8 mouse cellular contexts compared by ENCODE assay signal in the genomic region with DNA sequence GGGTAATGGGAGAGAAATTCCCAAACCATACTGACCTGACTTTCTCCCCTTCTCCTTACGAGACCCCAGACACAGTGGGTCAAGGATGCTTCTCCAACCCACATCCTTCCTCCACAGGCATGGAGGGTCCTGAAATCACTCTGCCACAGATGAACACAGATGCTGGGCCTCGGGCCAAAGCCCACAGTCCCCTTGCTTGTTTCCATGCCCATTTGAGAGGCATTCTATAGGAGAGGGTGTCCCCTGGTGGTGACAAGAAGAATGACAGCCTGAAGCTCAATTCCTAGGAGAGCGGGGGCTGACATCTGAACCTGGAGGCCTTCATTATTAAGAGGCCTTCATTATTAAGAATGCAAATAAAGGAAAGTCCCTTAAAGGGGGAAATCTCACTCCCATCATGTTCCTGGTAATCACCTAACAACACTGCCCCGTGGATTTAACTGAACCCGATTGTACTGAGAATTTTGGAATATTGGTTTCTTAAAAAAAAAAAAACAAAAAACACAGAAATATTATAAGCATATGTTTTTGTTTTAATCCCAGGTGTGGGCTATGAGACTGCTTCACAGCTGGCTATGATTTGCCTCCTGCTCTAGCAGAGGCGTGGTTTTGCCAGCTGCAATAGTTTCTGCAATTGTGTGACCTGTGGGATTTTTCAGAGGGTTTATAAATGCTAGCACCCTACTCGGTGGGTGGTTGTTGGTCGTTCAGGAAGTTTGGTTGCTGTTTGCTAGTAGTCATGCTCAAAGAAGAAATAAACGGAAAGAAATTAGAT. TPM values are rescaled to one million over a fixed set of nuclear protein-coding genes. Genes with fewer than 3 reads are reported as not detected.
DNase-seq lines count a peak whose midpoint lies in the region; ATAC-seq and TF ChIP-seq lines count a peak whose summit lies in the region.

No protein-coding gene starts in this region.

- peak; percentile 43 for ATAC-seq in heart, embryonic 15.5 days (replicated peaks; ENCODE audit: insufficient number of reproducible peaks, insufficient read depth, low FRiP score, low read depth)
- peak; percentile 68 for ATAC-seq in lung, embryonic 14.5 days (ENCODE audit: insufficient read depth)
- peak; percentile 72 for ATAC-seq in neutrophil, adult 5-6 weeks (ENCODE audit: extremely low read depth, insufficient number of reproducible peaks, low FRiP score, poor library complexity, severe bottlenecking)

- H3K27ac ChIP-seq in bone marrow, adult 2 months (ENCODE audit: control insufficient read depth, insufficient read depth, low read depth, low read length, poor library complexity), result no peak overlapping the region
- H3K27ac ChIP-seq in embryonic fibroblast, embryonic 13.5 days (ENCODE audit: insufficient read depth, low read length), result no peak overlapping the region
- no peak overlapping the region for H3K27ac ChIP-seq in heart, embryonic 15.5 days
- no peak overlapping the region for H3K27ac ChIP-seq in lung, embryonic 14.5 days (ENCODE audit: low read depth)

- no peaks in the 10 kb centered on the region for H3K4me1 ChIP-seq in bone marrow, adult 2 months (ENCODE audit: control insufficient read depth, insufficient read depth, low read length)
- peaks cover 3% of the 10 kb centered on the region; the same call in 1 of the 2 replicates for H3K4me1 ChIP-seq in embryonic fibroblast, embryonic 13.5 days (ENCODE audit: control insufficient read depth, insufficient read depth, low read length)
- peaks cover 13% of the 10 kb centered on the region for H3K4me1 ChIP-seq in heart, embryonic 15.5 days (replicated peaks)
- H3K4me1 ChIP-seq in lung, embryonic 14.5 days (ENCODE audit: insufficient read depth), result no peaks in the 10 kb centered on the region; the same call in 1 of the 2 replicates

- no peaks in the 10 kb centered on the region for H3K36me3 ChIP-seq in heart, embryonic 15.5 days
- no peaks in the 10 kb centered on the region for H3K36me3 ChIP-seq in lung, embryonic 14.5 days (ENCODE audit: insufficient read depth)

- DNase-seq in ES-CJ7 (ENCODE audit: low read depth, low spot score), result peak; percentile 86
- DNase-seq in kidney, postnatal 14 days, result peak; percentile 80
- DNase-seq in lung, embryonic 14.5 days, result peak; percentile 93
- DNase-seq in thymus, postnatal 25 days, result peak; percentile 60

- H3K4me2 ChIP-seq in heart, embryonic 15.5 days, result no peak overlapping the region
- no peak overlapping the region for H3K4me2 ChIP-seq in lung, embryonic 14.5 days

- no peak overlapping the region for H3K4me3 ChIP-seq in bone marrow, adult 2 months (replicated peaks; ENCODE audit: control insufficient read depth, low read depth, low read length)
- H3K4me3 ChIP-seq in embryonic fibroblast, embryonic 13.5 days (ENCODE audit: insufficient read depth, low read length), result no peak overlapping the region
- H3K4me3 ChIP-seq in heart, embryonic 15.5 days, result no peak overlapping the region
- no peak overlapping the region for H3K4me3 ChIP-seq in lung, embryonic 14.5 days (ENCODE audit: low read depth, low read length)

- 37% methylated on average over 9 of the region's 9 CpGs for WGBS in bone marrow, adult 2 months
- 42% methylated on average over 9 of the region's 9 CpGs for WGBS in heart, embryonic 15.5 days
- 36% methylated on average over 9 of the region's 9 CpGs for WGBS in lung, embryonic 14.5 days

- peak; percentile 80 for TF ChIP-seq CTCF in bone marrow, adult 2 months (IDR thresholded peaks at IDR 0.05; ENCODE audit: control insufficient read depth, insufficient read depth, low read length)
- TF ChIP-seq CTCF in embryonic fibroblast, embryonic 13.5 days (IDR thresholded peaks at IDR 0.05; ENCODE audit: borderline replicate concordance, insufficient read depth, low read length), result 0 out of 2 replicates have a peak, but pooled peaks have one; percentile 36
- TF ChIP-seq CTCF in lung, embryonic 14.5 days (IDR thresholded peaks at IDR 0.05; ENCODE audit: low read depth), result peak; percentile 100

- H3K9ac ChIP-seq in heart, embryonic 15.5 days, result no peak overlapping the region
- no peak overlapping the region for H3K9ac ChIP-seq in lung, embryonic 14.5 days

- no peak for TF ChIP-seq POLR2A in bone marrow, adult 2 months (IDR thresholded peaks at IDR 0.05; ENCODE audit: borderline replicate concordance, control insufficient read depth, low read depth, low read length)
- no peak for TF ChIP-seq POLR2A in embryonic fibroblast, embryonic 13.5 days (IDR thresholded peaks at IDR 0.05; ENCODE audit: low read depth, low read length)

- H3K9me3 ChIP-seq in heart, embryonic 15.5 days (replicated peaks), result no peaks in the 10 kb centered on the region
- no peaks in the 10 kb centered on the region for H3K9me3 ChIP-seq in lung, embryonic 14.5 days (ENCODE audit: low read depth, low read length)

- no peaks in the 10 kb centered on the region for H3K27me3 ChIP-seq in heart, embryonic 15.5 days
- H3K27me3 ChIP-seq in lung, embryonic 14.5 days (ENCODE audit: insufficient read depth, low read length), result no peaks in the 10 kb centered on the region

RNA-seq across cellular contexts. Expression of gene Capg, which starts 10.0 kb away (rescaled TPM):
- polyA plus RNA-seq in bone marrow, adult 2 months (2011; ENCODE audit: insufficient read depth, insufficient read length, low replicate concordance, missing spikeins), result 16.4 and 60.4 TPM in 2 replicates
- polyA plus RNA-seq in embryonic fibroblast, embryonic 13.5 days (2011; ENCODE audit: insufficient read length, low read depth, missing spikeins), result 95.7 and 182 TPM in 2 replicates
- polyA plus RNA-seq in heart, embryonic 15.5 days (2015; fragmentation: Nextera tagmentation; extraction: Ambion mirVana), result 22.6 and 36.5 TPM in 2 replicates
- polyA plus RNA-seq in lung, embryonic 14.5 days (2014; fragmentation: Nextera tagmentation; extraction: Ambion mirVana), result 40.5 and 45.9 TPM in 2 replicates
- total RNA-seq in neutrophil, adult 5-6 weeks (2017), result 145 and 178 TPM in 2 replicates

RNA-seq across cellular contexts. Expression of gene Sh2d6, which starts 12.7 kb away (rescaled TPM):
- polyA plus RNA-seq in bone marrow, adult 2 months (2011; ENCODE audit: insufficient read depth, insufficient read length, low replicate concordance, missing spikeins), result not detected in 2 replicates
- polyA plus RNA-seq in embryonic fibroblast, embryonic 13.5 days (2011; ENCODE audit: insufficient read length, low read depth, missing spikeins), result 1.8 and 1.9 TPM in 2 replicates
- not detected in 2 replicates for polyA plus RNA-seq in heart, embryonic 15.5 days (2015; fragmentation: Nextera tagmentation; extraction: Ambion mirVana)
- polyA plus RNA-seq in lung, embryonic 14.5 days (2014; fragmentation: Nextera tagmentation; extraction: Ambion mirVana), result not detected in 2 replicates
- total RNA-seq in neutrophil, adult 5-6 weeks (2017), result 1.3 TPM in 1 of 2 replicates, not detected in the other

Comparison
In these comparisons a context has a peak if more than half of its experiments do, and no peak if none do; other contexts are left out.
1. CTCF ChIP-seq: peak in every context shown above with its lines; median percentile 100 in lung, embryonic 14.5 days; 80 in bone marrow, adult 2 months; 36 in embryonic fibroblast, embryonic 13.5 days.